Mouse (Mus musculus) CH12.LX (cell line): ENCODE data around the gene Abat. TPM values are rescaled to one million over a fixed set of nuclear protein-coding genes. Genes with fewer than 3 reads are reported as not detected.

Source experiments
- DNase-seq: peaks from one replicate; pipeline ENCODE4 v3.0.0-alpha.2; 2013; ENCODE audit errors: extremely low read depth
- H3K27ac ChIP-seq: 2 replicates; pipeline ENCODE4 v1.5.1; 2012; ENCODE audit warnings: low read depth, mild to moderate bottlenecking, control low read depth, moderate library complexity; ENCODE audit not compliant: insufficient read depth
- H3K27me3 ChIP-seq: replicated peaks from 2 replicates; pipeline ENCODE3; 2012; ENCODE audit warnings: inconsistent platforms
- H3K36me3 ChIP-seq, 2 experiments: replicated peaks in 1 of 2; 2 replicates each; pipeline versions ENCODE3 to v1.6.1; 2012; ENCODE audit warnings: inconsistent platforms in 1 of 2, low read length in 1 of 2, mild to moderate bottlenecking in 1 of 2, mixed read lengths in 1 of 2, moderate library complexity in 1 of 2; ENCODE audit not compliant: control insufficient read depth in 1 of 2, insufficient read depth in 1 of 2
- H3K4me1 ChIP-seq, 2 experiments: 2 replicates each; pipeline ENCODE4 v1.6.1; 2012; ENCODE audit warnings: inconsistent platforms in 1 of 2, moderate library complexity in 1 of 2; ENCODE audit not compliant: insufficient read depth in 2 of 2, control insufficient read depth in 1 of 2
- H3K4me2 ChIP-seq: 2 replicates; pipeline ENCODE4 v1.6.1; 2012; ENCODE audit warnings: low read depth, mild to moderate bottlenecking, control low read depth; ENCODE audit not compliant: poor library complexity, insufficient read depth, severe bottlenecking
- H3K4me3 ChIP-seq, 3 experiments: fragments of 150-350 bp in 1 of 3; sonication (generic) in 1 of 3; replicated peaks in 1 of 3; 2 replicates each; pipeline versions ENCODE3 to v1.5.1; 2011 to 2012; ENCODE audit warnings: low read depth in 2 of 3, low read length in 2 of 3, mild to moderate bottlenecking in 2 of 3, moderate library complexity in 2 of 3, control low read depth in 1 of 3, improper control_type of control experiment in 1 of 3, inconsistent platforms in 1 of 3, mixed read lengths in 1 of 3; ENCODE audit not compliant: poor library complexity in 1 of 3
- H3K79me2 ChIP-seq: replicated peaks from 2 replicates; pipeline ENCODE4 v1.6.1; 2012; ENCODE audit warnings: mild to moderate bottlenecking, moderate library complexity; ENCODE audit not compliant: control insufficient read depth, poor library complexity, insufficient read depth, severe bottlenecking; ENCODE audit errors: extremely low read depth
- H3K9ac ChIP-seq: 2 replicates; pipeline ENCODE4 v1.6.1; 2012; ENCODE audit warnings: low read depth, mild to moderate bottlenecking, control low read depth, moderate library complexity; ENCODE audit not compliant: insufficient read depth
- H3K9me3 ChIP-seq: replicated peaks from 2 replicates; pipeline ENCODE3; 2012; ENCODE audit warnings: low read length, inconsistent platforms, mixed read lengths
- BHLHE40 ChIP-seq: IDR thresholded peaks from 2 replicates; pipeline ENCODE4 v1.6.1; 2011; ENCODE audit warnings: mild to moderate bottlenecking, low read depth, low read length, improper control_type of control experiment
- CTCF ChIP-seq, 2 experiments: IDR thresholded peaks in 1 of 2; conservative IDR thresholded peaks in 1 of 2; 2 replicates each; pipeline ENCODE4 v1.5.1; 2011 to 2012; ENCODE audit warnings: low read depth in 2 of 2, low read length in 2 of 2, improper control_type of control experiment in 1 of 2, inconsistent platforms in 1 of 2, mild to moderate bottlenecking in 1 of 2, moderate library complexity in 1 of 2
- E2F4 ChIP-seq: IDR thresholded peaks from 2 replicates; pipeline ENCODE4 v1.6.1; 2011; ENCODE audit warnings: low read depth, low read length, improper control_type of control experiment; ENCODE audit not compliant: insufficient replicate concordance
- ELF1 ChIP-seq: IDR thresholded peaks from 2 replicates; pipeline ENCODE4 v1.6.1; 2014; ENCODE audit warnings: low read depth, mild to moderate bottlenecking, inconsistent platforms, low read length, improper control_type of control experiment
- EP300 ChIP-seq: IDR thresholded peaks from 2 replicates; pipeline ENCODE4 v1.6.1; 2011; ENCODE audit warnings: low read length, improper control_type of control experiment
- ETS1 ChIP-seq: conservative IDR thresholded peaks from 2 replicates; pipeline ENCODE4 v1.6.1; 2012; ENCODE audit warnings: low read depth, mild to moderate bottlenecking, inconsistent platforms, low read length, improper control_type of control experiment, moderate library complexity
- GABPA ChIP-seq: IDR thresholded peaks from 2 replicates; pipeline ENCODE4 v1.6.1; 2012; ENCODE audit warnings: low read depth, low read length, improper control_type of control experiment, inconsistent platforms; ENCODE audit not compliant: insufficient replicate concordance
- JUN ChIP-seq: IDR thresholded peaks from 2 replicates; pipeline ENCODE4 v1.6.1; 2011; ENCODE audit warnings: low read depth, mild to moderate bottlenecking, low read length, improper control_type of control experiment, moderate library complexity; ENCODE audit not compliant: insufficient read depth
- MAFK ChIP-seq: IDR thresholded peaks from 2 replicates; pipeline ENCODE4 v1.6.1; 2011; ENCODE audit warnings: low read length, improper control_type of control experiment; ENCODE audit not compliant: insufficient replicate concordance
- MAX ChIP-seq: IDR thresholded peaks from 2 replicates; pipeline ENCODE4 v1.6.1; 2011; ENCODE audit warnings: low read length, improper control_type of control experiment
- MAZ ChIP-seq: IDR thresholded peaks from 2 replicates; pipeline ENCODE4 v1.6.1; 2012; ENCODE audit warnings: low read depth, mild to moderate bottlenecking, inconsistent platforms, low read length, improper control_type of control experiment, moderate library complexity
- MXI1 ChIP-seq: IDR thresholded peaks from 2 replicates; pipeline ENCODE4 v1.6.1; 2011; ENCODE audit warnings: mild to moderate bottlenecking, low read depth, low read length, improper control_type of control experiment
- MYC ChIP-seq: IDR thresholded peaks from 2 replicates; pipeline ENCODE4 v1.6.1; 2011; ENCODE audit warnings: low read depth, mild to moderate bottlenecking, improper control_type of control experiment, low read length
- NELFE ChIP-seq: IDR thresholded peaks from 2 replicates; pipeline ENCODE4 v1.6.1; 2011; ENCODE audit warnings: low read depth, low read length, improper control_type of control experiment
- NRF1 ChIP-seq: IDR thresholded peaks from 2 replicates; pipeline ENCODE4 v1.6.1; 2014; ENCODE audit warnings: low read depth, mild to moderate bottlenecking, inconsistent platforms, low read length, improper control_type of control experiment, moderate library complexity
- PAX5 ChIP-seq: IDR thresholded peaks from 2 replicates; pipeline ENCODE4 v1.6.1; 2012; ENCODE audit warnings: low read length, inconsistent platforms, mixed read lengths
- POLR2A ChIP-seq: IDR thresholded peaks from 2 replicates; pipeline ENCODE4 v1.6.1; 2011; ENCODE audit warnings: low read depth, mild to moderate bottlenecking, improper control_type of control experiment, low read length
- POLR2AphosphoS2 ChIP-seq: IDR thresholded peaks from 2 replicates; pipeline ENCODE4 v1.6.1; 2011; ENCODE audit warnings: low read depth, low read length, improper control_type of control experiment
- RAD21 ChIP-seq: IDR thresholded peaks from 2 replicates; pipeline ENCODE4 v1.6.1; 2011; ENCODE audit warnings: low read depth, mild to moderate bottlenecking, low read length, improper control_type of control experiment, moderate library complexity
- RCOR1 ChIP-seq: conservative IDR thresholded peaks from 2 replicates; pipeline ENCODE4 v1.6.1; 2012; ENCODE audit warnings: low read depth, mild to moderate bottlenecking, inconsistent platforms, low read length, improper control_type of control experiment
- SIN3A ChIP-seq: IDR thresholded peaks from 2 replicates; pipeline ENCODE4 v1.6.1; 2012; ENCODE audit warnings: low read length, improper control_type of control experiment, inconsistent platforms
- SMC3 ChIP-seq: IDR thresholded peaks from 2 replicates; pipeline ENCODE4 v1.6.1; 2011; ENCODE audit warnings: low read depth, low read length, improper control_type of control experiment
- TBP ChIP-seq: conservative IDR thresholded peaks from 2 replicates; pipeline ENCODE4 v1.6.1; 2011; ENCODE audit warnings: low read depth, low read length, improper control_type of control experiment
- ZC3H11A ChIP-seq: IDR thresholded peaks from 2 replicates; pipeline ENCODE4 v1.6.1; 2012; ENCODE audit warnings: low read depth, mild to moderate bottlenecking, inconsistent platforms, low read length, improper control_type of control experiment
- dilution Hi-C: fragments of 300-500 bp; cut with MboI; formaldehyde crosslinking; loops from 2 replicates; pipeline ENCODE4 v1.14.3; 2020; ENCODE audit warnings: low sequenced_read_pairs; ENCODE audit not compliant: extremely low pct_unique_long_range_greater_than_20kb, extremely low pct_ligation_motif_present
- in situ Hi-C: fragments of 300-500 bp; cut with MboI; formaldehyde crosslinking; loops from 3 replicates; pipeline ENCODE4 v1.14.3; 2019; ENCODE audit warnings: low sequenced_read_pairs, low pct_ligation_motif_present, low pct_unique_long_range_greater_than_20kb, mixed read lengths
- polyA plus RNA-seq: library from polyadenylated mRNA; unstranded; fragments of >175 nt; gene quantifications from 2 replicates; pipeline ENCODE4 v1.2.1, GENCODE M21; 2012; ENCODE audit warnings: low read depth; ENCODE audit not compliant: insufficient read length
- total RNA-seq, 2 experiments: library from RNA; depleted of rRNA; stranded (reverse); fragments of 300-350 nt in 1 of 2; fragments of >200 nt in 1 of 2; gene quantifications; 2 replicates each; pipeline ENCODE4 v1.2.3; 2012 to 2014

The Abat gene
- total and polyA plus RNA-seq, 3 experiments = 0.17 TPM; not detected in 2

DNA sequence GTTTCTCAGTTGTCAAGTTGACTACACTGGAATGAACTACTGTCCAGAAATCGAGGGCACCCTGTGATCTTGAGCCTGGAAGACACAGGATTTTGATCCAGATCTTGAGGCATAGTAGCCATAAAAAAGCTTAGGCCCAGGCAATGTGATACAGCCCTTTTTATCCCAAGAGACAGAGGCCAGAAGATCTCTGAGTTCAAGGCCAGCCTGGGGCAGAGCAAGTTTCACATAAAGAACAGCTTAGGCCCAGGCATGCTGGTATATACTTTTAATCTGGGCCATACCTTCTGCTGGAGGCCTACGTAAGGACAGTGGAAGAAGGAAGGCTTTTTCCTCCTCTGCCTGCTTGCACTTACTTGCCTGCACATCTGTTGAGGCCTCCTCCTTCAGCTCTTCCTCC is 51.6 kb downstream of the Abat start:
- Histone ChIP-seq H3K4me3 (no peak overlapping the region), H3K27me3 (peaks cover 65% of the 10 kb centered on the region), H3K36me3 (no peaks in the 10 kb centered on the region), H3K9ac (no peak overlapping the region), H3K4me1 (no peaks in the 10 kb centered on the region), H3K79me2 (no peaks in the 10 kb centered on the region), H3K9me3 (no peaks in the 10 kb centered on the region), H3K4me2 (no peak overlapping the region), H3K27ac (no peak overlapping the region)
- in situ Hi-C loops = no loop called here
- dilution Hi-C loops = no loop called here
- no peak for DNase-seq
- TF ChIP-seq EP300 = no peak
- no peak for TF ChIP-seq NRF1
- TF ChIP-seq MYC = no peak
- TF ChIP-seq JUN = no peak
- no peak for TF ChIP-seq SIN3A
- no peak for TF ChIP-seq PAX5
- TF ChIP-seq MAFK = no peak
- TF ChIP-seq ELF1 = no peak
- TF ChIP-seq NELFE = no peak
- no peak for TF ChIP-seq MAX
- TF ChIP-seq MAZ = no peak
- TF ChIP-seq RCOR1 = no peak

DNA sequence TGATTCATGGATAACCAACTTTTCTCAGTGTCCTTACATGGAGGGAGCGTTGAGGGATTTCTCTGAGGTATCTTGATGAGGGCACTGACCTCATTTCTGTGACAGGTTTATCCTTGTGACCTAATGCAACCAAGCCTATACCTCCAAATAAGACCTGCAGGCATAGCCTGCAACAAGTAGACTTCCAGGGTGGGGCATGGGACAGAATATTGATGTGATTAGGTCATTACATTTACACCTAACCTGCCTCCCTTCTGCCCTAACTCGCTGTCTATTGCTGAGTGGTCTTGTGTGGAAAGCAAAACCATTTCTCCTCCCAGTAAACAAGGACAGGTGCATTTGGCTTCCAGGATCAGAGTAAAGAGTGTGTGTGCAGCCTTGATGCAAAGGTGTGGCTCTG is 52.3 kb downstream of the Abat start:
- no peaks in the 10 kb centered on the region for H3K9me3 ChIP-seq
- dilution Hi-C loops = no loop called here
- H3K4me3 ChIP-seq = no peak overlapping the region
- DNase-seq = no peak
- H3K4me2 ChIP-seq = no peak overlapping the region
- in situ Hi-C loops = no loop called here
- TF ChIP-seq TBP = no peak
- no peak for TF ChIP-seq RCOR1
- no peak for TF ChIP-seq MAFK
- TF ChIP-seq POLR2A = no peak
- TF ChIP-seq MXI1 = no peak
- TF ChIP-seq E2F4 = no peak
- no peak for TF ChIP-seq MAX
- TF ChIP-seq GABPA = no peak
- no peak for TF ChIP-seq BHLHE40
- TF ChIP-seq ETS1 = no peak
- TF ChIP-seq CTCF (conservative IDR thresholded peaks at IDR 0.05 in 1 of 2, IDR thresholded peaks at IDR 0.05 in 1 of 2; ENCODE audit: low read depth in 2 of 2, low read length in 2 of 2) = no peak
- TF ChIP-seq ZC3H11A = no peak
- TF ChIP-seq JUN = no peak
- no peak for TF ChIP-seq RAD21
- TF ChIP-seq SMC3 = no peak
- TF ChIP-seq NRF1 = no peak
- TF ChIP-seq POLR2AphosphoS2 = no peak
- no peak for TF ChIP-seq SIN3A
- no peak for TF ChIP-seq MAZ
- H3K4me1 ChIP-seq = no peaks in the 10 kb centered on the region
- H3K79me2 ChIP-seq = no peaks in the 10 kb centered on the region
- no peaks in the 10 kb centered on the region for H3K36me3 ChIP-seq
- H3K27ac ChIP-seq = no peak overlapping the region
- H3K9ac ChIP-seq = no peak overlapping the region
- peaks cover 68% of the 10 kb centered on the region for H3K27me3 ChIP-seq
